Mouse (Mus musculus): ENCODE data around the gene Cenpp.

Gene Cenpp

GRCm38 (mm10) chr13:49526235-49526634 is 126.3 kb downstream of the Cenpp start:
- no peak for DNase-seq (ENCODE audit: low spot score)

- no peak for DNase-seq (ENCODE audit: low spot score)
Observed at GRCm38 (mm10) chr13:49518761-49519160, 133.8 kb downstream of the Cenpp start.

GRCm38 (mm10) chr13:49507176-49507575 is 145.4 kb downstream of the Cenpp start:
- DNase-seq (ENCODE audit: low spot score) = no peak

GRCm38 (mm10) chr13:49505776-49506175 is 146.8 kb downstream of the Cenpp start:
- DNase-seq (ENCODE audit: low spot score) = no peak

GRCm38 (mm10) chr13:49504510-49504909 is 148.1 kb downstream of the Cenpp start, which contains the start of gene Ecm2:
TSS of gene Ecm2 (plus strand) at chr13:49504810.
- DNase-seq (ENCODE audit: low spot score) = no peak

GRCm38 (mm10) chr13:49492376-49493368 is 159.9 kb downstream of the Cenpp start, which contains the start of gene Tes3-ps:
TSS of gene Tes3-ps (plus strand) at chr13:49493318.
- no peak for DNase-seq (ENCODE audit: low spot score)

GRCm38 (mm10) chr13:49485388-49485787 is 167.2 kb downstream of the Cenpp start:
- DNase-seq (ENCODE audit: low spot score) = no peak

- no peak for DNase-seq (ENCODE audit: low spot score)
Observed at GRCm38 (mm10) chr13:49480551-49480950, 172.0 kb downstream of the Cenpp start.

GRCm38 (mm10) chr13:49480057-49480456 is 172.5 kb downstream of the Cenpp start:
- no peak for DNase-seq (ENCODE audit: low spot score)

GRCm38 (mm10) chr13:49479399-49479798 is 173.2 kb downstream of the Cenpp start:
- no peak for DNase-seq (ENCODE audit: low spot score)

GRCm38 (mm10) chr13:49478851-49479374 is 173.7 kb downstream of the Cenpp start:
- DNase-seq (ENCODE audit: low spot score) = no peak

- DNase-seq (ENCODE audit: low spot score) = no peak
Observed at GRCm38 (mm10) chr13:49477887-49478286, 174.7 kb downstream of the Cenpp start.

GRCm38 (mm10) chr13:49472676-49473005 is 179.9 kb downstream of the Cenpp start:
- no peak for DNase-seq (ENCODE audit: low spot score)

- DNase-seq (ENCODE audit: low spot score) = no peak
Observed at GRCm38 (mm10) chr13:49471981-49472675, 180.5 kb downstream of the Cenpp start.

GRCm38 (mm10) chr13:49470806-49471205 is 181.8 kb downstream of the Cenpp start:
- DNase-seq (ENCODE audit: low spot score) = no peak

- no peak for DNase-seq (ENCODE audit: low spot score)
Observed at GRCm38 (mm10) chr13:49470319-49470718, 182.3 kb downstream of the Cenpp start.

GRCm38 (mm10) chr13:49469002-49469401 is 183.6 kb downstream of the Cenpp start:
- no peak for DNase-seq (ENCODE audit: low spot score)

- DNase-seq (ENCODE audit: low spot score) = no peak
Observed at GRCm38 (mm10) chr13:49467585-49467984, 185.0 kb downstream of the Cenpp start.

- DNase-seq (ENCODE audit: low spot score) = no peak
Observed at GRCm38 (mm10) chr13:49466393-49467075, 186.1 kb downstream of the Cenpp start.

- no peak for DNase-seq (ENCODE audit: low spot score)
Observed at GRCm38 (mm10) chr13:49465875-49466274, 186.7 kb downstream of the Cenpp start.

- DNase-seq (ENCODE audit: low spot score) = no peak
Observed at GRCm38 (mm10) chr13:49462921-49463320, 189.7 kb downstream of the Cenpp start.
